Mouse (Mus musculus) heart, postnatal 0 days (tissue): ENCODE measurements at regions not wholly inside any gene's neighbourhood (a gene's known extent, or its start where the extent isn't known, plus 50 kb on each side); places are given as distances from the start of the nearest gene placed in this dataset.

Experiments used
- ATAC-seq: fragments of 200-750 bp; cut with Nextera tagmentation; 2 replicates; pipeline ENCODE4 v1.8.0; 2017; ENCODE audit warnings: low read depth, moderate number of reproducible peaks, moderate library complexity; ENCODE audit not compliant: insufficient read depth
- DNase-seq: peaks from one replicate; pipeline ENCODE4 v3.0.0-alpha.2; 2016; ENCODE audit warnings: low spot score
- H3K27ac ChIP-seq: fragments of 300-500 bp; sonication (generic); 2 replicates; pipeline ENCODE4 v1.5.1; 2014; ENCODE audit warnings: low read depth, mild to moderate bottlenecking
- H3K27me3 ChIP-seq: fragments of 300-500 bp; sonication (generic); 2 replicates; pipeline ENCODE4 v1.6.1; 2014; ENCODE audit warnings: low read length, mixed read lengths; ENCODE audit not compliant: control insufficient read depth, insufficient read depth
- H3K36me3 ChIP-seq: fragments of 300-500 bp; sonication (generic); replicated peaks from 2 replicates; pipeline ENCODE4 v1.6.1; 2014; ENCODE audit warnings: low read length, mixed read lengths; ENCODE audit not compliant: control insufficient read depth, insufficient read depth
- H3K4me1 ChIP-seq: fragments of 300-500 bp; sonication (generic); 2 replicates; pipeline ENCODE4 v1.6.1; 2014; ENCODE audit warnings: antibody characterized with exemption; ENCODE audit not compliant: control insufficient read depth, insufficient read depth
- H3K4me2 ChIP-seq: fragments of 300-500 bp; sonication (generic); 2 replicates; pipeline ENCODE4 v1.6.1; 2014; ENCODE audit warnings: low read depth, mild to moderate bottlenecking, low read length, moderate library complexity
- H3K4me3 ChIP-seq: fragments of 300-500 bp; sonication (generic); 2 replicates; pipeline ENCODE4 v1.5.1; 2014; ENCODE audit warnings: low read depth, low read length
- H3K9ac ChIP-seq: fragments of 300-500 bp; sonication (generic); replicated peaks from 2 replicates; pipeline ENCODE4 v1.6.1; 2014; ENCODE audit warnings: low read depth, low read length, mixed read lengths
- H3K9me3 ChIP-seq: fragments of 300-500 bp; sonication (generic); replicated peaks from 2 replicates; pipeline ENCODE4 v1.6.1; 2016; ENCODE audit warnings: low read length; ENCODE audit not compliant: control insufficient read depth
- CTCF ChIP-seq: IDR thresholded peaks from 2 replicates; pipeline ENCODE4 v1.5.1; 2016; ENCODE audit warnings: antibody characterized with exemption, control low read depth, low read depth
- EP300 ChIP-seq: IDR thresholded peaks from 2 replicates; pipeline ENCODE4 v1.6.1; 2016; ENCODE audit warnings: antibody characterized with exemption, low read depth

- Histone ChIP-seq H3K27ac (no peak overlapping the region), H3K9ac (no peak overlapping the region), H3K27me3 (no peaks in the 10 kb centered on the region), H3K9me3 (peaks cover 6% of the 10 kb centered on the region; the same call in 1 of the 2 replicates), H3K4me1 (no peaks in the 10 kb centered on the region), H3K4me3 (no peak overlapping the region), H3K4me2 (no peak overlapping the region), H3K36me3 (no peaks in the 10 kb centered on the region)
- ATAC-seq (no peak), DNase-seq (peak; percentile 7)
- TF ChIP-seq EP300 (no peak), CTCF (no peak)
Measured at GRCm38 (mm10) chrX:152860008-152860407, 78.3 kb downstream of the Gpr143 start.
